Mouse (Mus musculus) c-Kit-positive CD71-positive TER-119-positive erythroid progenitor cells, embryonic 14.5 days (primary cell): ENCODE data around the gene Olfr143.

ENCODE experiments used
- DNase-seq: peaks from one replicate; pipeline ENCODE4 v3.0.0-alpha.2; 2013; ENCODE audit warnings: low spot score

Gene Olfr143

GRCm38 (mm10) chr9:38252474-38252873 is at the start of gene Olfr143:
Gene Olfr143 (plus strand): TSS chr9:38252774.
- DNase-seq: no peak

- DNase-seq: no peak
Measured at GRCm38 (mm10) chr9:38208065-38208464, 44.5 kb upstream of the Olfr143 start, which contains the start of gene Olfr893. Gene Olfr893 (plus strand): TSS chr9:38208365.

GRCm38 (mm10) chr9:38217755-38218154 is 34.8 kb upstream of the Olfr143 start, which contains the start of gene Olfr894:
Gene Olfr894 (plus strand): TSS chr9:38218055.
- DNase-seq: no peak

GRCm38 (mm10) chr9:38267551-38267950 is 15.0 kb downstream of the Olfr143 start, which contains the start of gene Olfr895:
Gene Olfr895 (plus strand): TSS chr9:38267851.
- no peak for DNase-seq

GRCm38 (mm10) chr9:38290807-38291206 is 38.2 kb downstream of the Olfr143 start, which contains the start of gene Olfr896-ps1:
Gene Olfr896-ps1 (plus strand): TSS chr9:38291107.
- no peak for DNase-seq
